Mouse (Mus musculus): ENCODE data around the gene Sod1. TPM values are rescaled to one million over a fixed set of nuclear protein-coding genes. Genes with fewer than 3 reads are reported as not detected.

Sod1 gene
- polyA plus RNA-seq, 1 experiment = 758 TPM

DNA sequence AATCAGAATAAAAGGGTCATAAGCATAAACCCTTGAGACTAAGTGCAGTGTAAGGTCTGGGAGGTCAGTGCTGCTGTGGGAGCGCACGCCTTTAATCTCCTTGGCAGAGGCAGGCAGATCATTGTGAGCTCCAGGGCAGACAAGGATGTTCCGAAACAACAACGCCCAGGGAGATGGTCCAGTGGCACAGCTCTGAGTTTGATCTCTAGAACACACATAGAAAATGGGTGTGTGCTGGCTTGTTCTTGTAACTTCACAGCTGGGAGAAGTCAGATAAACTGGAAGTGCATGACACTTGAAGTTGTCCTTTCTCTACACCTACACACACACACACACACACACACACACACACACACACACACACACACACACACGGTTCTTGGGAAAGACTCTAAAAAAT, 43.5 kb downstream of the Sod1 start:
- no peak for TF ChIP-seq CTCF (IDR thresholded peaks at IDR 0.05; ENCODE audit: extremely low read depth, insufficient read depth, low read length)
- H3K4me1 ChIP-seq (ENCODE audit: control insufficient read depth, insufficient read depth, low read length) = peaks cover 2% of the 10 kb centered on the region
- no peak overlapping the region for H3K4me3 ChIP-seq (ENCODE audit: insufficient read depth, low read length)
- H3K27ac ChIP-seq (ENCODE audit: insufficient read depth, low read length) = no peak overlapping the region

DNA sequence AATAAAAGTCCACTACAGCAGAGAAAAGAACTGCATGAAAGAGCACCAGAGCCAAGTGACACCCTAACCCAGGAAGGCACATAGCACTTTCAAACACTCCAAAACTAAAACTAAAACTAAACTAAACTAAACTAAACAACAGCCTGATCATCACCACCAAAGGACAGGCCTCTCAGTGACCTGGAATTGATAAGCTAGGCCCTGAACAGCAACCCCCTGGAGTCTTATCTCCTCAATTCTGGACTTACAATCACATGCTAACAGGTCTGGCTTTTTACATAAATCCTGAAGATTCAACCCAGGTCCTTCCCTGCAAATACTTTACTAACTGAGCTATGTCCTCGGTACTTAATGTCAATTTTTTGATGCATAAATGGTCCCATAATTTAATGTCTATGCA, 44.6 kb downstream of the Sod1 start:
- TF ChIP-seq CTCF (IDR thresholded peaks at IDR 0.05; ENCODE audit: extremely low read depth, insufficient read depth, low read length) (no peak), POLR2A (IDR thresholded peaks at IDR 0.05; ENCODE audit: extremely low read depth, insufficient read depth, low read length) (no peak)
- Histone ChIP-seq H3K27ac (ENCODE audit: insufficient read depth, low read length) (no peak overlapping the region), H3K4me1 (ENCODE audit: control insufficient read depth, insufficient read depth, low read length) (peaks cover 1% of the 10 kb centered on the region), H3K4me3 (ENCODE audit: insufficient read depth, low read length) (no peak overlapping the region)

- no peak for TF ChIP-seq CTCF (IDR thresholded peaks at IDR 0.05; ENCODE audit: extremely low read depth, insufficient read depth, low read length)
- no peak for TF ChIP-seq POLR2A (IDR thresholded peaks at IDR 0.05; ENCODE audit: extremely low read depth, insufficient read depth, low read length)
- Histone ChIP-seq H3K4me3 (ENCODE audit: insufficient read depth, low read length) (no peak overlapping the region), H3K27ac (ENCODE audit: insufficient read depth, low read length) (no peak overlapping the region), H3K4me1 (ENCODE audit: control insufficient read depth, insufficient read depth, low read length) (no peaks in the 10 kb centered on the region)
These were observed 46.0 kb downstream of the Sod1 start for GRCm38 (mm10) chr16:90266581-90266980.

GRCm38 (mm10) chr16:90275521-90275920, 55.0 kb downstream of the Sod1 start:
- Histone ChIP-seq H3K27ac (ENCODE audit: insufficient read depth, low read length) (no peak overlapping the region), H3K4me3 (ENCODE audit: insufficient read depth, low read length) (no peak overlapping the region), H3K4me1 (ENCODE audit: control insufficient read depth, insufficient read depth, low read length) (peaks cover 3% of the 10 kb centered on the region)
- TF ChIP-seq POLR2A (IDR thresholded peaks at IDR 0.05; ENCODE audit: extremely low read depth, insufficient read depth, low read length) (no peak), CTCF (IDR thresholded peaks at IDR 0.05; ENCODE audit: extremely low read depth, insufficient read depth, low read length) (no peak)

Other genes with a start within 250 kb of the Sod1 start
- 28.7 and 29.1 TPM in 2 replicates for gene Tiam1, start 77.0 kb upstream of the Sod1 start, polyA plus RNA-seq (2012; rRNA removed)
- 40.1 and 42.1 TPM in 2 replicates for gene Scaf4, start 63.7 kb downstream of the Sod1 start, polyA plus RNA-seq (2012; rRNA removed)
- 12.1 and 14.5 TPM in 2 replicates for gene Hunk, start 165.3 kb downstream of the Sod1 start, polyA plus RNA-seq (2012; rRNA removed)